Mouse (Mus musculus) adrenal gland, postnatal 4 days (tissue): Measurements from ENCODE around the gene 2310011J03Rik. TPM values are rescaled to one million over a fixed set of nuclear protein-coding genes. Genes with fewer than 3 reads are reported as not detected.

Experiments used
- DNase-seq, 2 experiments: peaks; one replicate each; pipeline ENCODE4 v3.0.0; 2021 to 2022; ENCODE audit warnings: low spot score in 2 of 2, mixed read lengths in 2 of 2
- total RNA-seq, 2 experiments: library from RNA; stranded (reverse); gene quantifications; 2 replicates each; pipeline ENCODE4 v1.2.3; 2021

The 2310011J03Rik gene
- total RNA-seq, 2 experiments from 2014 or later: 30.8 to 31.2 TPM

- DNase-seq: peak in 1 of 2 experiments; percentile 54
Observed at GRCm38 (mm10) chr10:80295618-80296425, 24.5 kb downstream of the 2310011J03Rik start, which contains the start of gene Apc2. Apc2 (plus strand) TSS chr10:80295977.

- no peak for DNase-seq
Observed at GRCm38 (mm10) chr10:80294788-80295303, 25.5 kb downstream of the 2310011J03Rik start.

- DNase-seq: no peak
Observed at GRCm38 (mm10) chr10:80294311-80294710, 26.0 kb downstream of the 2310011J03Rik start.

- DNase-seq: no peak
Observed at GRCm38 (mm10) chr10:80293325-80293724, 27.0 kb downstream of the 2310011J03Rik start.

- DNase-seq: peak; percentile 88 to 89
Observed at GRCm38 (mm10) chr10:80292251-80293146, 27.8 kb downstream of the 2310011J03Rik start, which contains the start of gene Rps15. Rps15 (plus strand) TSS chr10:80292453.

GRCm38 (mm10) chr10:80288657-80289056 lies 31.7 kb downstream of the 2310011J03Rik start:
- no peak for DNase-seq

GRCm38 (mm10) chr10:80288097-80288496 lies 32.2 kb downstream of the 2310011J03Rik start:
- DNase-seq: no peak

GRCm38 (mm10) chr10:80285222-80286070 lies 34.9 kb downstream of the 2310011J03Rik start:
- no peak for DNase-seq

GRCm38 (mm10) chr10:80282481-80283441 lies 37.6 kb downstream of the 2310011J03Rik start:
- no peak for DNase-seq

GRCm38 (mm10) chr10:80281921-80282371 lies 38.4 kb downstream of the 2310011J03Rik start:
- DNase-seq: no peak

- DNase-seq: no peak
Observed at GRCm38 (mm10) chr10:80281304-80281703, 39.0 kb downstream of the 2310011J03Rik start.

- DNase-seq: no peak
Observed at GRCm38 (mm10) chr10:80279273-80279672, 41.1 kb downstream of the 2310011J03Rik start.

GRCm38 (mm10) chr10:80278390-80278789 lies 41.9 kb downstream of the 2310011J03Rik start:
- no peak for DNase-seq

GRCm38 (mm10) chr10:80276238-80276637 lies 44.1 kb downstream of the 2310011J03Rik start:
- DNase-seq: no peak

GRCm38 (mm10) chr10:80273847-80274246 lies 46.5 kb downstream of the 2310011J03Rik start:
- no peak for DNase-seq

- DNase-seq: no peak
Observed at GRCm38 (mm10) chr10:80271870-80272585, 48.3 kb downstream of the 2310011J03Rik start.

GRCm38 (mm10) chr10:80271186-80271843 lies 49.0 kb downstream of the 2310011J03Rik start:
- no peak for DNase-seq

- DNase-seq: peak in 1 of 2 experiments; percentile 54
Observed at GRCm38 (mm10) chr10:80270734-80271181, 49.6 kb downstream of the 2310011J03Rik start.
